Mouse (Mus musculus) embryonic facial prominence, embryonic 11.5 days (tissue): ENCODE measurements around the gene Slc12a1. TPM values are rescaled to one million over a fixed set of nuclear protein-coding genes. Genes with fewer than 3 reads are reported as not detected.

Experiments
- ATAC-seq: fragments of 200-750 bp; cut with Nextera tagmentation; replicated peaks from 2 replicates; pipeline ENCODE4 v1.8.0; 2017; ENCODE audit warnings: low read depth; ENCODE audit not compliant: insufficient number of reproducible peaks, low FRiP score, low TSS enrichment
- DNase-seq: peaks from one replicate; pipeline ENCODE4 v3.0.0-alpha.2; 2015; ENCODE audit warnings: low spot score
- H3K27ac ChIP-seq: fragments of 300-500 bp; sonication (generic); replicated peaks from 2 replicates; pipeline ENCODE4 v1.5.1; 2014; ENCODE audit warnings: mild to moderate bottlenecking, low read depth, low read length, control low read depth
- H3K27me3 ChIP-seq: fragments of 300-500 bp; sonication (generic); 2 replicates; pipeline ENCODE4 v1.6.1; 2014; ENCODE audit warnings: mild to moderate bottlenecking, low read length, moderate library complexity, mixed read lengths; ENCODE audit not compliant: control insufficient read depth, insufficient read depth
- H3K36me3 ChIP-seq: fragments of 300-500 bp; sonication (generic); replicated peaks from 2 replicates; pipeline ENCODE4 v1.6.1; 2014; ENCODE audit warnings: low read depth, mild to moderate bottlenecking, low read length, moderate library complexity, mixed read lengths; ENCODE audit not compliant: control insufficient read depth, insufficient read depth
- H3K4me1 ChIP-seq: fragments of 300-500 bp; sonication (generic); 2 replicates; pipeline ENCODE4 v1.6.1; 2014; ENCODE audit warnings: low read length, mixed read lengths; ENCODE audit not compliant: control insufficient read depth, insufficient read depth
- H3K4me2 ChIP-seq: fragments of 300-500 bp; sonication (generic); 2 replicates; pipeline ENCODE4 v1.6.1; 2014; ENCODE audit warnings: low read depth, mild to moderate bottlenecking, control low read depth, low read length, moderate library complexity
- H3K4me3 ChIP-seq: fragments of 300-500 bp; sonication (generic); 2 replicates; pipeline ENCODE4 v1.5.1; 2014; ENCODE audit warnings: low read depth, low read length, control low read depth
- H3K9ac ChIP-seq: fragments of 300-500 bp; sonication (generic); replicated peaks from 2 replicates; pipeline ENCODE4 v1.6.1; 2014; ENCODE audit warnings: mild to moderate bottlenecking, control low read depth, low read length
- H3K9me3 ChIP-seq: fragments of 300-500 bp; sonication (generic); replicated peaks from 2 replicates; pipeline ENCODE4 v1.6.1; 2016; ENCODE audit warnings: mild to moderate bottlenecking, low read length, inconsistent platforms, mixed read lengths; ENCODE audit not compliant: control insufficient read depth
- WGBS: fragments of 180-500 bp; shearing (Covaris S2); extraction: QIAGEN DNeasy Blood & Tissue Kit; methylation state at CpG from one replicate; pipeline ENCODE4 v1.1.7; 2014; 5-methylcytosine and 5-hydroxymethylcytosine counted together
- polyA plus RNA-seq: library from polyadenylated mRNA; unstranded; fragments of >200 nt; fragmentation: Nextera tagmentation; extraction: Ambion mirVana; gene quantifications from 2 replicates; pipeline ENCODE4 v1.2.1, GENCODE M21; 2014

Gene Slc12a1
- polyA plus RNA-seq, 1 experiment from 2014 or later = not detected

- ATAC-seq = no peak
- WGBS = 86% methylated on average over 6 of the region's 6 CpGs
- H3K9me3 ChIP-seq = no peaks in the 10 kb centered on the region
- no peak overlapping the region for H3K4me3 ChIP-seq
- no peak overlapping the region for H3K9ac ChIP-seq
- no peaks in the 10 kb centered on the region for H3K4me1 ChIP-seq
- no peaks in the 10 kb centered on the region for H3K27me3 ChIP-seq
- DNase-seq = no peak
- no peak overlapping the region for H3K4me2 ChIP-seq
- no peaks in the 10 kb centered on the region for H3K36me3 ChIP-seq
- H3K27ac ChIP-seq = no peak overlapping the region
These were observed 65.0 kb downstream of the Slc12a1 start for GRCm38 (mm10) chr2:125217286-125217685.

GRCm38 (mm10) chr2:125218566-125218965 is 66.3 kb downstream of the Slc12a1 start:
- no peaks in the 10 kb centered on the region for H3K9me3 ChIP-seq
- H3K27ac ChIP-seq = no peak overlapping the region
- H3K9ac ChIP-seq = no peak overlapping the region

GRCm38 (mm10) chr2:125219268-125219667 is 67.0 kb downstream of the Slc12a1 start:
- no peak overlapping the region for H3K9ac ChIP-seq
- H3K4me1 ChIP-seq = no peaks in the 10 kb centered on the region
- H3K36me3 ChIP-seq = no peaks in the 10 kb centered on the region
- no peaks in the 10 kb centered on the region for H3K9me3 ChIP-seq
- no peaks in the 10 kb centered on the region for H3K27me3 ChIP-seq
- DNase-seq (no peak), ATAC-seq (no peak)
- H3K27ac ChIP-seq = no peak overlapping the region
- H3K4me3 ChIP-seq = no peak overlapping the region
- WGBS = 85% methylated on average over 3 of the region's 3 CpGs
- no peak overlapping the region for H3K4me2 ChIP-seq

More at GRCm38 (mm10) chr2:125218566-125218965, 66.3 kb downstream of the Slc12a1 start:
- Histone ChIP-seq H3K4me2 (no peak overlapping the region), H3K27me3 (no peaks in the 10 kb centered on the region), H3K4me3 (no peak overlapping the region), H3K4me1 (no peaks in the 10 kb centered on the region), H3K36me3 (no peaks in the 10 kb centered on the region)
- WGBS = 88% methylated on average over 1 of the region's 1 CpGs
- ATAC-seq (no peak), DNase-seq (no peak)

GRCm38 (mm10) chr2:125221673-125222072 is 69.4 kb downstream of the Slc12a1 start:
- WGBS = 79% methylated on average over 1 of the region's 1 CpGs
- Histone ChIP-seq H3K27me3 (no peaks in the 10 kb centered on the region), H3K4me3 (no peak overlapping the region), H3K27ac (no peak overlapping the region), H3K9ac (no peak overlapping the region), H3K9me3 (no peaks in the 10 kb centered on the region), H3K4me2 (no peak overlapping the region), H3K36me3 (no peaks in the 10 kb centered on the region), H3K4me1 (no peaks in the 10 kb centered on the region)
- ATAC-seq = no peak
- no peak for DNase-seq

GRCm38 (mm10) chr2:125228472-125229409 is 76.4 kb downstream of the Slc12a1 start:
- no peak overlapping the region for H3K4me2 ChIP-seq
- no peak overlapping the region for H3K27ac ChIP-seq
- H3K9ac ChIP-seq = no peak overlapping the region
- no peaks in the 10 kb centered on the region for H3K9me3 ChIP-seq
- WGBS = 83% methylated on average over 11 of the region's 11 CpGs
- no peaks in the 10 kb centered on the region for H3K36me3 ChIP-seq
- H3K4me1 ChIP-seq = no peaks in the 10 kb centered on the region
- ATAC-seq (no peak), DNase-seq (no peak)
- no peaks in the 10 kb centered on the region for H3K27me3 ChIP-seq
- H3K4me3 ChIP-seq = no peak overlapping the region

- H3K27me3 ChIP-seq = no peaks in the 10 kb centered on the region
- H3K4me2 ChIP-seq = no peak overlapping the region
- H3K4me3 ChIP-seq = no peak overlapping the region
- DNase-seq (no peak), ATAC-seq (0 out of 2 replicates have a peak, but pooled peaks have one; percentile 29)
- no peaks in the 10 kb centered on the region for H3K4me1 ChIP-seq
- WGBS = 84% methylated on average over 4 of the region's 4 CpGs
- no peaks in the 10 kb centered on the region for H3K36me3 ChIP-seq
- H3K9me3 ChIP-seq = no peaks in the 10 kb centered on the region
- no peak overlapping the region for H3K27ac ChIP-seq
- H3K9ac ChIP-seq = no peak overlapping the region
These were observed 79.9 kb downstream of the Slc12a1 start for GRCm38 (mm10) chr2:125232183-125232582.

GRCm38 (mm10) chr2:125233537-125233936 is 81.2 kb downstream of the Slc12a1 start:
- no peak for DNase-seq
- H3K36me3 ChIP-seq = no peaks in the 10 kb centered on the region
- H3K4me2 ChIP-seq = no peak overlapping the region
- H3K4me3 ChIP-seq = no peak overlapping the region
- H3K27me3 ChIP-seq = no peaks in the 10 kb centered on the region
- H3K9me3 ChIP-seq = no peaks in the 10 kb centered on the region
- no peak overlapping the region for H3K9ac ChIP-seq
- H3K4me1 ChIP-seq = no peaks in the 10 kb centered on the region
- H3K27ac ChIP-seq = no peak overlapping the region
- 88% methylated on average over 2 of the region's 2 CpGs for WGBS
- ATAC-seq = no peak

- 94% methylated on average over 2 of the region's 2 CpGs for WGBS
- Histone ChIP-seq H3K36me3 (no peaks in the 10 kb centered on the region), H3K27me3 (no peaks in the 10 kb centered on the region), H3K4me2 (no peak overlapping the region), H3K9me3 (no peaks in the 10 kb centered on the region), H3K9ac (no peak overlapping the region), H3K4me3 (no peak overlapping the region), H3K4me1 (no peaks in the 10 kb centered on the region), H3K27ac (no peak overlapping the region)
- ATAC-seq (no peak), DNase-seq (no peak)
These were observed 81.7 kb downstream of the Slc12a1 start for GRCm38 (mm10) chr2:125234049-125234448.
